Mouse (Mus musculus): ENCODE results near the gene 9130019O22Rik. TPM values are rescaled to one million over a fixed set of nuclear protein-coding genes. Genes with fewer than 3 reads are reported as not detected.
A peak's percentile ranks its signal among the peaks of the same experiment; 100 is the strongest.
"Not testable (repeated sequence)": the region's sequence is repeated elsewhere in the genome, so short reads cannot be mapped to it uniquely, and the experiment has no call there.

Gene 9130019O22Rik
- polyA plus RNA-seq, 1 experiment from 2014 or later = 6.8 TPM

GRCm38 (mm10) chr7:127345512-127346325 is 41.2 kb downstream of the 9130019O22Rik start, which contains the start of gene Zfp768:
Gene Zfp768, minus strand, starts transcription at chr7:127345589.
- Histone ChIP-seq H3K4me3 (peak within 1 kb of the TSS; percentile 89), H3K27me3 (no peaks in the 10 kb centered on the region), H3K9ac (peak within 1 kb of the TSS; percentile 98), H3K36me3 (peaks cover 33% of the 10 kb centered on the region), H3K27ac (peak within 1 kb of the TSS; percentile 91), H3K4me1 (peaks cover 22% of the 10 kb centered on the region), H3K9me3 (no peaks in the 10 kb centered on the region), H3K4me2 (replicated peaks) (peak within 1 kb of the TSS; percentile 85)
- under 1% methylated on average over 74 of the region's 76 CpGs for WGBS
- peak; percentile 91 for ATAC-seq (ENCODE audit: low FRiP score, low read depth)

DNA sequence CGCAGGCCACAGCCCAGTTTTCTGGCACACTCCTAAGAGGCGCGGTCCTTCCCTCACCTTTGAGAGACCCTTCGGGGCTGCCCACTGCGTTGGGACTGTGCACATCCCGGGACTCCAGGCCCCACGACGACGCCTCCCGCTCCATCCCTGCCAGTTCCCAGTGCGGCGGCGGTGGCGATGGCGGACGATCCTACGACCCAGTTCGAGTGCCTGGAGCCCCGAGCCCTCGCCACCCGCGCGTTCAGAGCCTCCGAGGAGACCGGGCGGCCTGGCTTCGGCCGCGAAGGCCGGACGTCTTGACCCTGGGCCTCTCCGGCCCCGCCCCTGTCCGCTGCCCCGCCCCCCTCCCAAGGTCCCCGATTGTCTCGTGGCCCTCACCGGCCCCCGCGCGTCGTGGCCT is 41.9 kb downstream of the 9130019O22Rik start:
- Histone ChIP-seq H3K27ac (peak overlapping the region; percentile 91), H3K36me3 (peaks cover 39% of the 10 kb centered on the region), H3K9me3 (no peaks in the 10 kb centered on the region), H3K4me3 (peak overlapping the region; percentile 89), H3K27me3 (no peaks in the 10 kb centered on the region), H3K9ac (peak overlapping the region; percentile 98), H3K4me2 (replicated peaks) (peak overlapping the region; percentile 85), H3K4me1 (peaks cover 22% of the 10 kb centered on the region)
- ATAC-seq (ENCODE audit: low FRiP score, low read depth) = peak; percentile 49
- under 1% methylated on average over 41 of the region's 42 CpGs for WGBS

GRCm38 (mm10) chr7:127344371-127344770 is 42.6 kb downstream of the 9130019O22Rik start:
- Histone ChIP-seq H3K4me2 (replicated peaks) (peak overlapping the region; percentile 85), H3K27ac (no peak overlapping the region), H3K27me3 (no peaks in the 10 kb centered on the region), H3K36me3 (peaks cover 39% of the 10 kb centered on the region), H3K9me3 (no peaks in the 10 kb centered on the region), H3K4me3 (peak overlapping the region; percentile 89), H3K9ac (peak overlapping the region; percentile 98), H3K4me1 (peaks cover 22% of the 10 kb centered on the region)
- WGBS = 93% methylated on average over 8 of the region's 8 CpGs
- no peak for ATAC-seq (ENCODE audit: low FRiP score, low read depth)

DNA sequence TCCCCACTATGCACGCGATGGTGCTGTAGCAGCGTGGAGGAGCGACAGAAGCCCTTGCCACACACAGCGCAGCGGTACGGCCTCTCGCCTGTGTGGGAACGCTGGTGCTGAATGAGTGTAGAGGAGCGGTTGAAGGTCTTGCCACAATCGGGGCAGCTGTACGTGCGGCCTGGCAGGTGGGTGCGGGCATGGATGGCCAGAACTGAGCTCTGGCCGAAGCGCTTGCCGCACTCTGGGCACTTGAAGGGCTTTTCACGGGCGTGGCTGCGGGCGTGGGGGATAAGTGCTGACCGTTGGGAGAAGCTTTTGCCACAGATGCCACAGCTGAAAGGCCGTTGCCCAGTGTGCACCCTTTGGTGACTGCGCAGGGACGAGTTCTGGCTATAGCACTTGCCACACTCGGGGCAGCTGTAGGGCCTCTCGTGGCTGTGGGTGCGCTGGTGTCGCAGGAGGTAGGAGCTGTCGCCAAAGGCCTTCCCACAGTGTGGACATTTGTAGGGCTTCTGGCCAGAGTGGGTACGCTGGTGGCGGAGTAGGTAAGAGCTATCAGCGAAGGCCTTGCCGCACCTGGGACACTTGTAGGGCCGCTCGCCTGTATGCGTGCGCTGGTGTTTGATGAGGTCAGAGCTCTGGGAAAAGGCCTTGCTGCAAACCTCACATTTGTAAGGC is 43.5 kb downstream of the 9130019O22Rik start:
- Histone ChIP-seq H3K9ac (no peak overlapping the region), H3K27ac (no peak overlapping the region), H3K9me3 (no peaks in the 10 kb centered on the region), H3K4me3 (no peak overlapping the region), H3K4me2 (replicated peaks) (no peak overlapping the region; the same call in 1 of the 2 replicates), H3K36me3 (peaks cover 39% of the 10 kb centered on the region), H3K27me3 (no peaks in the 10 kb centered on the region), H3K4me1 (peaks cover 22% of the 10 kb centered on the region)
- WGBS = 94% methylated on average over 38 of the region's 38 CpGs
- no peak for ATAC-seq (ENCODE audit: low FRiP score, low read depth)

GRCm38 (mm10) chr7:127342888-127343287 is 44.1 kb downstream of the 9130019O22Rik start:
- H3K9ac ChIP-seq = no peak overlapping the region
- peaks cover 39% of the 10 kb centered on the region for H3K36me3 ChIP-seq
- no peaks in the 10 kb centered on the region for H3K9me3 ChIP-seq
- no peaks in the 10 kb centered on the region for H3K27me3 ChIP-seq
- H3K4me3 ChIP-seq = no peak overlapping the region
- no peak overlapping the region for H3K4me2 ChIP-seq (replicated peaks)
- H3K27ac ChIP-seq = no peak overlapping the region
- peaks cover 22% of the 10 kb centered on the region for H3K4me1 ChIP-seq
- no peak for ATAC-seq (ENCODE audit: low FRiP score, low read depth)
- 96% methylated on average over 7 of the region's 7 CpGs for WGBS

GRCm38 (mm10) chr7:127342332-127342731 is 44.6 kb downstream of the 9130019O22Rik start:
- ATAC-seq (ENCODE audit: low FRiP score, low read depth) = no peak
- Histone ChIP-seq H3K4me3 (no peak overlapping the region), H3K27ac (no peak overlapping the region), H3K4me2 (replicated peaks) (no peak overlapping the region), H3K4me1 (peaks cover 22% of the 10 kb centered on the region), H3K36me3 (peaks cover 39% of the 10 kb centered on the region), H3K9ac (no peak overlapping the region), H3K9me3 (no peaks in the 10 kb centered on the region), H3K27me3 (no peaks in the 10 kb centered on the region)
- 53% methylated on average over 4 of the region's 4 CpGs for WGBS

- not testable (repeated sequence) for H3K27me3 ChIP-seq; H3K27ac ChIP-seq; H3K4me3 ChIP-seq; H3K9me3 ChIP-seq; H3K4me2 ChIP-seq (replicated peaks); ATAC-seq (ENCODE audit: low FRiP score, low read depth); H3K9ac ChIP-seq
- peaks cover 19% of the 10 kb centered on the region for H3K4me1 ChIP-seq
- 94% methylated on average over 6 of the region's 6 CpGs for WGBS
- H3K36me3 ChIP-seq = peaks cover 39% of the 10 kb centered on the region
Measured at GRCm38 (mm10) chr7:127341861-127342260, 45.1 kb downstream of the 9130019O22Rik start.

GRCm38 (mm10) chr7:127341356-127341755 is 45.6 kb downstream of the 9130019O22Rik start:
- no peak overlapping the region for H3K4me3 ChIP-seq
- WGBS = 95% methylated on average over 8 of the region's 8 CpGs
- no peak overlapping the region for H3K27ac ChIP-seq
- H3K36me3 ChIP-seq = peaks cover 39% of the 10 kb centered on the region
- ATAC-seq (ENCODE audit: low FRiP score, low read depth) = no peak
- no peak overlapping the region for H3K4me2 ChIP-seq (replicated peaks)
- peaks cover 14% of the 10 kb centered on the region for H3K4me1 ChIP-seq
- no peak overlapping the region for H3K9ac ChIP-seq
- no peaks in the 10 kb centered on the region for H3K27me3 ChIP-seq
- H3K9me3 ChIP-seq = no peaks in the 10 kb centered on the region; the same call in 1 of the 2 replicates

DNA sequence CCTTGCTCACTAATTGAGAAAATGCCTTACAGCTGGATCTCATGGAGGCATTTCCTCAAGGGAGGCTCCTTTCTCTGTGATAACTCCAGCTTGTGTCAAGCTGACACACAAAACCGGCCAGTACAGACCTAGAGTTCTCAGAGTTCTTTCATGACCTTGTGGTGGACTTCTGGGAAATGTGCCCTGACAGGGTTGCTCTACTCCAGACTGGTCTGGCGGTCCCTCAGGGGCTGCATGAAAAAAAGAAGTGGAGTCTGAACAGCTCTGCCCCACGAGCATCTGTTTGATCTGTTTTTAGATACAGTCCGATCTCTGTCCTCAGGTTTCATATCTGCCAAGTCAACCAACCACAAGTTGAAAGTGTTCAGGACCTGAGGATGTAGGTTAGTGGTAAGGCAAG is 49.3 kb downstream of the 9130019O22Rik start:
- H3K4me1 ChIP-seq = no peaks in the 10 kb centered on the region
- H3K27me3 ChIP-seq = no peaks in the 10 kb centered on the region
- 69% methylated on average over 4 of the region's 4 CpGs for WGBS
- ATAC-seq (ENCODE audit: low FRiP score, low read depth) = no peak
- H3K4me2 ChIP-seq (replicated peaks) = no peak overlapping the region
- H3K36me3 ChIP-seq = peaks cover 23% of the 10 kb centered on the region
- no peak overlapping the region for H3K4me3 ChIP-seq
- no peak overlapping the region for H3K9ac ChIP-seq
- no peaks in the 10 kb centered on the region; the same call in 1 of the 2 replicates for H3K9me3 ChIP-seq
- no peak overlapping the region for H3K27ac ChIP-seq

DNA sequence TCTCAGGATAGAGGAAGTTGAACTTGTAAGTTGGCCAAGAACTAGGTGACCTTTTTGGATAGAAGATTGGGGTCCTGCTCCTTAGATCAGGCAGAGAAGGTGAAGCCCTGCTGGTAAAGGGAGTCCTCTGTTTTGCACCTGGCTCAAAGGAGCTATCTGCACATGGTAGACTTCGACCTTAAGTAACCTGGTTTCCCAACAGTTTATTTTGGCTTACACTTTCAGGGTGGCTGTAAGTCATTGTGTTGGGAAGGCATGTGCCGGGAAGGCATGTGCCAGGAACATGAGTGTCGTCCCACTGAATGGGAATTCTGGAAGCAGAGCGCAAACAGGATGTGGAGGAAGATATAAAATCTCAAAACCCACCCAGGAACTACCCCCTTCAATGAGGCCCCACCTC is 51.4 kb downstream of the 9130019O22Rik start:
- 91% methylated on average over 4 of the region's 4 CpGs for WGBS
- ATAC-seq (ENCODE audit: low FRiP score, low read depth) = no peak
- peaks cover 5% of the 10 kb centered on the region; the same call in 1 of the 2 replicates for H3K36me3 ChIP-seq

DNA sequence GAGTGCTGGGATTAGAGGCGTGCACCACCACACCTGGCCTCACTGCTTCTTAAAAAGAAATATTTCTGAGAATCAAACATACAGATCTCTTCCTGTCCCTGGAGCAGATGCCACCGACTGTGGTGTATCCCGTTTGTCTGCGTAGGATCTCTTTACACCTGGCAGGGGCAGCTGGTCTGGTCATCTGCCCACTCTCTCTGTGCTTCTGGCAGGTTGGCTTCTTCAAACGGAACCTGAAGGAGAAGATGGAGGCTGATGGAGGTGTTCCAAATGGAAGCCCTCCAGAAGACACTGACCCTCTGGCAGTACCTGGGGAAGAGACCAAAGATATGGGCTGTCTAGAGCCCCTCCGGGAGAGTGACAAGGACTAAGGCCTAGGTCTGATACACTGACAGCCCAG is 53.7 kb downstream of the 9130019O22Rik start:
- no peaks in the 10 kb centered on the region; the same call in 1 of the 2 replicates for H3K9me3 ChIP-seq
- no peaks in the 10 kb centered on the region for H3K36me3 ChIP-seq
- no peak overlapping the region for H3K9ac ChIP-seq
- no peaks in the 10 kb centered on the region for H3K27me3 ChIP-seq
- ATAC-seq (ENCODE audit: low FRiP score, low read depth) = no peak
- no peaks in the 10 kb centered on the region for H3K4me1 ChIP-seq
- WGBS = 82% methylated on average over 6 of the region's 6 CpGs
- no peak overlapping the region for H3K4me2 ChIP-seq (replicated peaks)
- H3K4me3 ChIP-seq = no peak overlapping the region
- no peak overlapping the region for H3K27ac ChIP-seq

More for the DNA sequence above, 51.4 kb downstream of the 9130019O22Rik start:
- Histone ChIP-seq H3K9ac (no peak overlapping the region), H3K27ac (no peak overlapping the region), H3K9me3 (no peaks in the 10 kb centered on the region; the same call in 1 of the 2 replicates), H3K4me1 (no peaks in the 10 kb centered on the region), H3K4me3 (no peak overlapping the region), H3K27me3 (no peaks in the 10 kb centered on the region), H3K4me2 (replicated peaks) (no peak overlapping the region)
